Mouse (Mus musculus): ENCODE data around the gene Mcee. TPM values are rescaled to one million over a fixed set of nuclear protein-coding genes. Genes with fewer than 3 reads are reported as not detected.
A peak's percentile ranks its signal among the peaks of the same experiment; 100 is the strongest.

Mcee gene
- polyA plus RNA-seq, 1 experiment from 2014 or later: 76.2 TPM

DNA sequence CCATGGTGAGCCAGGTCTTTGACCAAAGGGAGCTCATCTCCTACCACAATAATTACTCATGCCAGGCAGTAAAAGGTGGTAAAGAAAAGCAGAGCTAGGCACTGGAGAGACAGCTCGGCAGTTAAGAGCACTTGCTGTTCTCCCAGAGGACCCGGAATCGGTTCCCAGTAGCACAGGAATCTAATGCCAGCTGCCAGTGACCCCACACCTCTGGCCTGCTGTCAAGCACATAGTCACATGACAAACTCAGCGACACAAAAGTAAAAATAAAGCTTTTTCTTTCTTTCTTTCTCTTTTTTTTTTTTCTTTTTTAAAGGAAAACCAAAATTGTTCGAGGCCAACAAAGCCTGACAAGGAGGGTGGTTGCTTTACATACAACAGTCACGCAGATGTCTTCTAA lies 22.6 kb upstream of the Mcee start:
- Histone ChIP-seq H3K4me1 (peaks cover 6% of the 10 kb centered on the region; the same call in 1 of the 2 replicates), H3K9me3 (replicated peaks) (no peaks in the 10 kb centered on the region), H3K27me3 (no peaks in the 10 kb centered on the region), H3K9ac (no peak overlapping the region), H3K4me3 (replicated peaks) (no peak overlapping the region), H3K4me2 (replicated peaks) (no peak overlapping the region), H3K27ac (replicated peaks) (no peak overlapping the region), H3K36me3 (peaks cover 48% of the 10 kb centered on the region)
- ATAC-seq (ENCODE audit: insufficient number of reproducible peaks, low FRiP score, low TSS enrichment, low read depth): no peak
- 85% methylated on average over 6 of the region's 6 CpGs for WGBS

DNA sequence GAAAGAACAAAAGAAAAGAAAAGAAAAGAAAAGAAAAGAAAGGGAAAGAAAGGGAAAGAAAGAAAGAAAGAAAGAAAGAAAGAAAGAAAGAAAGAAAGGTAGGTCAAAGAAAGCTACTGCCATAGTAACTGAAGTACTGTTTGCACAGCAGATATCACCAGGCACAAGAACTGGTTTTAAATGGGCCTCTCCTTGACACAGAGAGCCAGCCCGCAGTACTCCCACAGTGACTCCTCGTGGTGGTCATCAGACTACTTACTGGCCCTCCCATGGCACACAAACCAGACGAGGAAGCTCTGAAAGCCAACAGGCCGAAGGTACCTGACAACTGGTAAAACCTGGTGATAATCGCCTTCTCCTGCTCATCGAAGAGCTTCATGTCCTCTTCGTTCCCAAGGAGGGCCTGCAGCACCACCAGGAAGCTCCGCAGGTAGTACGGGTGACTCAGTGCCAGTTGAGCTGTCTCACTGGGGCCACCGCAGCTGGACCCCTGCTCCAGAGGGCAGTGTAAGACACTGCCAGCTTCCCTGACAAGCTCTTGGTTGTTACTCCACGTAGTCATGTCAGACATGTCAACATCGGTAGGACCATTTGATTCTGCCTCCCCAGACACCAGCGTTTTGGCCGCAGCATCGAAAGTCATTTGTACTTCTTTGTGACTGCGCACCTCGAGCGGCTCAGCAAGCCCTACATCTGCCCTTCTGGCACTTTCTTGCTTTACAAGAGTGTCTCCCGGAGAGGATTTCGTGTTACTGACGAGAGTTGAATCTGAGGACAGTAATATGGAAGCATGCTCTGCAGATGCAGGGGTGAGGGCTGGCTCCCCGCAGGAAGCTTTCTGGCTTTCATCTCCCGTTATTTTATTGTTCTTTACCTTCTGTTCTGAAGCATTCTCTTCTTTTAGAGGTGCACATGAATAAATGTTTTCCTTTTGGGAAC lies 20.2 kb upstream of the Mcee start:
- H3K27ac ChIP-seq (replicated peaks): no peak overlapping the region
- H3K27me3 ChIP-seq: no peaks in the 10 kb centered on the region
- H3K4me3 ChIP-seq (replicated peaks): no peak overlapping the region
- H3K9ac ChIP-seq: no peak overlapping the region
- H3K9me3 ChIP-seq (replicated peaks): no peaks in the 10 kb centered on the region
- no peak overlapping the region for H3K4me2 ChIP-seq (replicated peaks)
- 87% methylated on average over 23 of the region's 23 CpGs for WGBS
- ATAC-seq (ENCODE audit: insufficient number of reproducible peaks, low FRiP score, low TSS enrichment, low read depth): no peak
- peaks cover 41% of the 10 kb centered on the region for H3K36me3 ChIP-seq
- H3K4me1 ChIP-seq: peaks cover 6% of the 10 kb centered on the region; the same call in 1 of the 2 replicates

DNA sequence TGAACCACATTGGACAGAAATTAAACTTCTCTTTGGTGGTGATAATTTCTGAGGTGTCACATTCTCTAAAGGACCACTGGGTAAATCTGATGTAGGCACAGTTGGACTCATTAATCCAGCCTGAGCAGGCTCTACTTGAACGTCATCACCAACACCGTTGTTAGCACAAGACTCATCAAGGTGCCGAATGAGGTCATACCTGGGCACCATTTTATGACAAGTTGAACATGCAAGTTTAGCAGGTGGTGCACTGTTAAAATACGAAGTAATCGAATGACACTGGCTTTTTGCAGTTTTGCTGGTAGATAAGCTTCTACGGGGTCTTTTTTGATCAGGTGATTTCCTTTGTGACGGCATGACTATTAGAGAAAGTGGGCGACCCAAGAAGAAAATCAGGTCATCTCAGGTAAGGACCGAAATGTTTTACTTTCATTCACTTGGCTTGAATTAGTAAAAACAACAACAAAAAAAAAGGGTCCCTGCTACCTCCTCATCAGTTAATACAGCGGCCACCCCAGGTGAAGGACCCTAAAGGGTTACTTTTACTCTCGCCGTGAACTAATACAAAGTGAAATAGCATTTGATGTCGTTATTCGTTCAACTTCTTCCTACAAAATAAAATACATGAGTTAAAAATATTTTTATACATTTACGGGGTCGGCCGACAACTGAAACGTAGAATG lies 19.1 kb upstream of the Mcee start:
- H3K4me3 ChIP-seq (replicated peaks): peak overlapping the region; percentile 71
- ATAC-seq (ENCODE audit: insufficient number of reproducible peaks, low FRiP score, low TSS enrichment, low read depth): 0 out of 2 replicates have a peak, but pooled peaks have one; percentile 9
- peaks cover 41% of the 10 kb centered on the region for H3K36me3 ChIP-seq
- peak overlapping the region; percentile 98 for H3K27ac ChIP-seq (replicated peaks)
- peak overlapping the region; percentile 68 for H3K4me2 ChIP-seq (replicated peaks)
- 9% methylated on average over 18 of the region's 18 CpGs for WGBS
- no peaks in the 10 kb centered on the region for H3K27me3 ChIP-seq
- peaks cover 6% of the 10 kb centered on the region; the same call in 1 of the 2 replicates for H3K4me1 ChIP-seq
- H3K9ac ChIP-seq: peak overlapping the region; percentile 63
- H3K9me3 ChIP-seq (replicated peaks): no peaks in the 10 kb centered on the region

DNA sequence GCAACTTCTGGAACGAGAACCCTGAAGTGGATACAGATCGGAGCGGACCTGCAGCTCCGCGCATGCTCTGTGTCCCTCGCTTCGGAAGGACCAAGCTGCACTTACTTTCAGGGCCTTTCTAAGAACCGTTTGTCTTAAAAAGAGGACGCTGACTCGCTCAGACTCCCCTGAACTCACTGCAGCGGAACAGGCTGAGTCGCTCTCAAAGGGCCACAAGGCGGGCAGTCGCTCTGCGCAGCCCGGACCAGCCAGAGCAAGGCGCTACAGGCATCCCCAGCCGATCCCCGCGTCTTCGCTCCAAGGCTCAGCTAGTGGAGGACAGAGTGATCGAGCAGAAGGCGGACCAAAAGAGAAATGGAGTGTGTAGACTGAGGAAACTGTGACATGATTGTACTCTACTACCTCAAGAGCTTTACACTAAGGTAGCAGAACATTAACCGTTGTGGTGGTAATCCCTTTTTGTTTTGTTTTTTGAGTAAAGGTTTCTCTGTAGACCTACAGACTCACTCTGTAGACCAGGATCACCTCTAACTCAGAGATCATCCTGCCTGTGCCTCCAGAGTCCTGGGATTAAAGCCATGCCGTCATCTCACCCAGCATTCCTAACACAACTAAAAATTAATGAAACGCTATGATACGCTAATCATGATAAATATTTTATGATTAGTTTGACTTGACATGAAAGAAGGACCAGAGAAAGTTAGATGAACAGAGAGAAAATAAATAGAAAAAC lies 18.4 kb upstream of the Mcee start, which contains the start of gene Fan1:
Gene Fan1 (minus strand): TSS at position 266 of the 733 bp plus-strand sequence.
- H3K4me2 ChIP-seq (replicated peaks): peak within 1 kb of the TSS; percentile 68
- peaks cover 41% of the 10 kb centered on the region for H3K36me3 ChIP-seq
- peak; percentile 93 for ATAC-seq (ENCODE audit: insufficient number of reproducible peaks, low FRiP score, low TSS enrichment, low read depth)
- H3K9me3 ChIP-seq (replicated peaks): no peaks in the 10 kb centered on the region
- peak within 1 kb of the TSS; percentile 63 for H3K9ac ChIP-seq
- peak within 1 kb of the TSS; percentile 71 for H3K4me3 ChIP-seq (replicated peaks)
- WGBS: 3% methylated on average over 27 of the region's 27 CpGs
- no peaks in the 10 kb centered on the region for H3K27me3 ChIP-seq
- peaks cover 6% of the 10 kb centered on the region; the same call in 1 of the 2 replicates for H3K4me1 ChIP-seq
- peak within 1 kb of the TSS; percentile 98 for H3K27ac ChIP-seq (replicated peaks)

DNA sequence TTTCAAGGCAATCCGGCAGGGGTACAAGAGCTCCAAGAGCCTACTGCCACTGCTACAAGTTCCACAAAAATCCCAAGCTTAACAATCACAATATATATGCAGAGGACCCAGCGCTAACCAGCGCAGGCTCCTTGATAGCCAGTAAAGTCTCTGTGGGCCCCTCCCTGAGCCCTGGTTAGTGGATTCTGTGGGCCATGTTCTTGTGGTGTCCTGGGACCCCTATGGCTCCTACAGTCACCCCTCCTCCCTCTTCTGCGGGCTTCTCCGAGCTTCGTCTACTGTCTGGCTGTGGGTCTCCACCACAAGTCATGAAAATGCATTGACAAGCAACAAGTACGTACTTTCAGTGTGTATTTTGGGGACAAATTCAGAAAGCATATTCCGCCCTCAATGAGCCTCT lies 928 bp upstream of the Mcee start:
- Histone ChIP-seq H3K4me3 (replicated peaks) (peak overlapping the region; percentile 68), H3K4me1 (peaks cover 11% of the 10 kb centered on the region), H3K9me3 (replicated peaks) (no peaks in the 10 kb centered on the region), H3K27ac (replicated peaks) (peak overlapping the region; percentile 88; the same call in 1 of the 2 replicates), H3K4me2 (replicated peaks) (peak overlapping the region; percentile 89), H3K27me3 (no peaks in the 10 kb centered on the region), H3K36me3 (peaks cover 26% of the 10 kb centered on the region; the same call in 1 of the 2 replicates), H3K9ac (peak overlapping the region; percentile 52)
- ATAC-seq (ENCODE audit: insufficient number of reproducible peaks, low FRiP score, low TSS enrichment, low read depth): no peak
- WGBS: 2% methylated on average over 8 of the region's 8 CpGs

DNA sequence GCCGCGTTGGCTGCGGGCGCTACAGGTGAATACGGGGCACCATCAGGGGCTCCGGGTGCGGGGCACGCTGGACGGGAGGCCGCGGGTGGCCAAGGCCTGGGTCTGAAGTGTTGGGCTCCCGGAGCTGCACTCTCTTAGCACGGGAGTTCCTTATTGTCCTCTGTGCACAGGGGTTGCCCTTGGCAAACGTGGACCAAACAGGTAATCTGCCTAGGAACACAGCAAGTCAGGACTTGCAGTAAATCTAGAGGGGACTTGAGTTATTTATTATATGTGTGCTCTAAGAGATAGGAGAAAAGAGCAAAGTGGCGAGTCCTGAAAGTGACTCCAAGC lies 378 bp downstream of the Mcee start:
- H3K27ac ChIP-seq (replicated peaks): peak overlapping the region; percentile 88
- H3K27me3 ChIP-seq: no peaks in the 10 kb centered on the region
- no peaks in the 10 kb centered on the region for H3K9me3 ChIP-seq (replicated peaks)
- H3K9ac ChIP-seq: peak overlapping the region; percentile 63
- H3K4me3 ChIP-seq (replicated peaks): peak overlapping the region; percentile 68
- peak overlapping the region; percentile 57 for H3K4me2 ChIP-seq (replicated peaks)
- peaks cover 15% of the 10 kb centered on the region; the same call in 1 of the 2 replicates for H3K36me3 ChIP-seq
- peaks cover 11% of the 10 kb centered on the region for H3K4me1 ChIP-seq
- no peak; the same call in 1 of the 2 replicates for ATAC-seq (ENCODE audit: insufficient number of reproducible peaks, low FRiP score, low TSS enrichment, low read depth)
- WGBS: 1% methylated on average over 15 of the region's 15 CpGs

DNA sequence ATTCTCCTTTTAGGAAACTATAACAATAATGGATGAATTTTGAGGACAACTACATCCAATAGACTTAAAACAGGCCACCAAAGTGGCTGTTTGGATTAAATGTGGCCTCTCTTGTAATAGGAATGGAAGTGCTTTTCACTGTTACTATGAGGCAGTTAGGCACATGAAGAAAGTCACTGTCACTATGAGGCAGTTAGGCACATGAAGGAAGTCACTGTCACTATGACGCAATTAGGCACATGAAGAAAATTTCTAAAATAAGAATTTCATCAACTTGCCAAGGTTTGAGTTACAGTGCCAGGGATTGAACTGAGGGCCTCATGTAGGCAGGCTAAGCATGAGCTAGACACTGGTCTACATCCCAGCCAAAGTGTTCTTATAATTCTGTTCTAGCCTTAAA lies 8.3 kb downstream of the Mcee start:
- H3K4me1 ChIP-seq: no peaks in the 10 kb centered on the region
- H3K27me3 ChIP-seq: no peaks in the 10 kb centered on the region
- peaks cover 10% of the 10 kb centered on the region for H3K36me3 ChIP-seq
- WGBS: 94% methylated on average over 1 of the region's 1 CpGs
- no peak overlapping the region for H3K4me3 ChIP-seq (replicated peaks)
- no peak overlapping the region for H3K9ac ChIP-seq
- H3K4me2 ChIP-seq (replicated peaks): no peak overlapping the region
- H3K27ac ChIP-seq (replicated peaks): no peak overlapping the region
- H3K9me3 ChIP-seq (replicated peaks): no peaks in the 10 kb centered on the region
- no peak for ATAC-seq (ENCODE audit: insufficient number of reproducible peaks, low FRiP score, low TSS enrichment, low read depth)

DNA sequence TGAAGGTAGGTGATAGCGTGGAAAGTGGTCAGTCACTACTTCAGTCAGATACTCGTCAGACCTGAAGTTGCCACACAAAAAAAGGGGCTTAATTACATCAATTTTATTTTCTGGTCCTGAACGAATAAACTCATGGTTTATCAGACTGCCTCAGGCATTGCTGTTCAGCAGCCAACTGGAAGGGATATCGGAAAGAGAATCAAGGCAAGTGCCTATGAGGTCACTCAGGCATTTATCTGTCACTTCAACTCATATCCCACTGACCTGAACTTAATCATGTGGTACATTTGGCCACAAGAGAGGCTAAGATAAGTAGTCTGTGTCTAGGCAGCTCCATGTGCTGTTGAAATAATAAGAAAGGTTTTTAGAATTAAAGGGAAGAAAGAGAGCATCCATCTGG lies 10.0 kb downstream of the Mcee start:
- peaks cover 10% of the 10 kb centered on the region for H3K36me3 ChIP-seq
- no peak overlapping the region for H3K4me2 ChIP-seq (replicated peaks)
- H3K9me3 ChIP-seq (replicated peaks): no peaks in the 10 kb centered on the region
- no peak for ATAC-seq (ENCODE audit: insufficient number of reproducible peaks, low FRiP score, low TSS enrichment, low read depth)
- WGBS: 86% methylated on average over 4 of the region's 4 CpGs
- H3K27me3 ChIP-seq: no peaks in the 10 kb centered on the region
- H3K4me1 ChIP-seq: no peaks in the 10 kb centered on the region
- no peak overlapping the region for H3K9ac ChIP-seq
- no peak overlapping the region for H3K4me3 ChIP-seq (replicated peaks)
- no peak overlapping the region for H3K27ac ChIP-seq (replicated peaks)

DNA sequence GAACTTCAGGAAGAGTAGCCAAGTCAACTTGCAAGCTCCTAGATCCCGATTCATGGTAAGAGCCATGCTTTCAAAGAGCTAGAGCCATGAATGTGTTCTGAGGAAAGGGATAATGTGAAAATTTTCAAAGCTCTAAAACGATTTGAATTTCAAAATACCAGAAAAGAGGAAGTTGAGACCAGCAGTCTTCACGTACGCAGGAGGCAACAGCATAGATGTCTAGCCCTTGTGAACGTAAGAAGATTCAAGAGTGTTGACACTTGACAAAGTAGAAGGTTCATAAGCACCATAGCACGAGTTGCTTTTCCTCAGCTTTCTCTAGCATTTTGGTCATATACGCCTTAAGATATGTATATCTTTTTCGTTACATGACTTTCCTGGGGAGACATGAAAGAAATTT lies 11.6 kb downstream of the Mcee start:
- H3K4me1 ChIP-seq: no peaks in the 10 kb centered on the region
- H3K27me3 ChIP-seq: no peaks in the 10 kb centered on the region
- H3K9me3 ChIP-seq (replicated peaks): no peaks in the 10 kb centered on the region
- H3K36me3 ChIP-seq: peaks cover 10% of the 10 kb centered on the region
- H3K9ac ChIP-seq: no peak overlapping the region
- no peak overlapping the region for H3K4me3 ChIP-seq (replicated peaks)
- ATAC-seq (ENCODE audit: insufficient number of reproducible peaks, low FRiP score, low TSS enrichment, low read depth): no peak
- no peak overlapping the region for H3K4me2 ChIP-seq (replicated peaks)
- H3K27ac ChIP-seq (replicated peaks): no peak overlapping the region
- whole genome bisulfite sequencing: 89% methylated on average over 8 of the region's 8 CpGs

DNA sequence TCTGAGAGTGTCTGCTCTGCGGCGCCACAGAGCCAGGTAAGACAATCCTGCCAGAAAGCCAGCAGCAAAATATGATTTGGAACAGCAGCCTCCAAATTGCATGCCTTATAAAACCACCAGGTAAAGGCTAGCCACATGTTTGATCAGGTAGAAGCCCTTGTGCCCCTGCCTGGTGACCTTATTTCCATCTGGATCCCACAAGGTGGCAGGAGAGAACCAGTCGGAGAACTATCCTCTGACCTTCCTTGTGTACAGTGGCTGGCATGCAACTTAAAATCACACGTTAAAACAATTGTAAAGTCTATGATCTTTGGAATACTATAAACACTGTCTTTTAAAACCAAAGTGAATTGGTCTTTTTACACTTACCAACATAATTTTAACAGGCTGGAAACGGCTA lies 32.5 kb downstream of the Mcee start:
- Histone ChIP-seq H3K27ac (replicated peaks) (no peak overlapping the region), H3K9ac (no peak overlapping the region), H3K36me3 (no peaks in the 10 kb centered on the region), H3K4me3 (replicated peaks) (no peak overlapping the region), H3K9me3 (replicated peaks) (no peaks in the 10 kb centered on the region), H3K27me3 (no peaks in the 10 kb centered on the region), H3K4me2 (replicated peaks) (no peak overlapping the region), H3K4me1 (no peaks in the 10 kb centered on the region)
- 49% methylated on average over 5 of the region's 5 CpGs for WGBS
- ATAC-seq (ENCODE audit: insufficient number of reproducible peaks, low FRiP score, low TSS enrichment, low read depth): no peak
